Mouse (Mus musculus): ENCODE measurements around the gene Lhfpl5.

DNA sequence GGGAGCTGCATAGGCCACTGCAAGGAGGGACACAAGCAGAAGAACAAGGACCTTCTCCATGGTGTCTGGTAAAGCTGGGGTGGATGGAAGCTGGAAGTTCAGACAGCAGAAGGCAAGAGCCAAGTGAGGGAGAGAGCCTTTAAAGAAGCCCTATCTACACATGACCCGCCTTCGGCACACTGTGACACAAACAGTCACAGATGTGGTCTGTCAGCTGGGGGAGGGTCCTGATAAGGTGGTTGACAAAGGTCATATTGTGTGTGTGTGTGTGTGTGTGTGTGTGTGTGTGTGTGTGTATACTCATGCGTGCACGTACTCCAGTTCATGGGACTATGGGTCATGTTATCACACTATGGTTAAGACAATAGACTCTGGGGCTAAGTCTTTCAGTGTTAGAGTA lies 14.8 kb upstream of the Lhfpl5 start, which contains the start of gene Clps:
- TF ChIP-seq POLR2A (IDR thresholded peaks at IDR 0.05; ENCODE audit: borderline replicate concordance, insufficient read depth, low read length) (no peak), CTCF (IDR thresholded peaks at IDR 0.05; ENCODE audit: borderline replicate concordance, insufficient read depth, low read depth, low read length) (no peak)
